Mouse (Mus musculus) heart, embryonic 10.5 days (tissue): ENCODE data around the gene Ltbp2. TPM values are rescaled to one million over a fixed set of nuclear protein-coding genes. Genes with fewer than 3 reads are reported as not detected.

ENCODE experiments used
- DNase-seq: peaks from one replicate; pipeline ENCODE4 v3.0.0-alpha.2; 2017; ENCODE audit warnings: low spot score
- H3K27ac ChIP-seq: fragments of 300-500 bp; sonication (generic); 2 replicates; pipeline ENCODE4 v1.5.1; 2016; ENCODE audit warnings: mild to moderate bottlenecking
- H3K27me3 ChIP-seq: fragments of 300-500 bp; sonication (generic); 2 replicates; pipeline ENCODE4 v1.6.1; 2016; ENCODE audit warnings: mild to moderate bottlenecking; ENCODE audit not compliant: poor library complexity, insufficient read depth, severe bottlenecking
- H3K36me3 ChIP-seq: fragments of 300-500 bp; sonication (generic); 2 replicates; pipeline ENCODE4 v1.6.1; 2016; ENCODE audit warnings: mild to moderate bottlenecking, moderate library complexity
- H3K4me1 ChIP-seq: fragments of 300-500 bp; sonication (generic); 2 replicates; pipeline ENCODE4 v1.6.1; 2016; ENCODE audit warnings: mild to moderate bottlenecking
- H3K4me3 ChIP-seq: fragments of 300-500 bp; sonication (generic); 2 replicates; pipeline ENCODE4 v1.5.1; 2016; ENCODE audit warnings: mild to moderate bottlenecking, moderate library complexity
- H3K9me3 ChIP-seq: fragments of 300-500 bp; sonication (generic); 2 replicates; pipeline ENCODE4 v1.6.1; 2016; ENCODE audit warnings: mild to moderate bottlenecking, moderate library complexity
- WGBS: fragments of 180-500 bp; shearing (Covaris S2); methylation state at CpG from one replicate; pipeline ENCODE4 v1.1.7; 2016; 5-methylcytosine and 5-hydroxymethylcytosine counted together
- polyA plus RNA-seq: library from polyadenylated mRNA; unstranded; fragments of >200 nt; fragmentation: Nextera tagmentation; extraction: Ambion mirVana; gene quantifications from 2 replicates; pipeline ENCODE4 v1.2.1, GENCODE M21; 2016

Gene Ltbp2
- polyA plus RNA-seq, 1 experiment from 2014 or later = 0.26 TPM

GRCm38 (mm10) chr12:84772726-84773441 is 103.4 kb downstream of the Ltbp2 start, which contains the start of the genes Npc2 and Isca2:
Npc2 (minus strand) TSS chr12:84773152.
Isca2 (plus strand) TSS chr12:84773251.
- peaks cover 16% of the 10 kb centered on the region; the same call in 1 of the 2 replicates for H3K36me3 ChIP-seq
- peaks cover 16% of the 10 kb centered on the region for H3K4me1 ChIP-seq
- H3K4me3 ChIP-seq = peak within 1 kb of the TSS; percentile 75
- H3K9me3 ChIP-seq = no peaks in the 10 kb centered on the region
- under 1% methylated on average over 50 of the region's 50 CpGs for WGBS
- H3K27ac ChIP-seq = peak within 1 kb of the TSS; percentile 95
- no peaks in the 10 kb centered on the region for H3K27me3 ChIP-seq
- DNase-seq = peak; percentile 99

DNA sequence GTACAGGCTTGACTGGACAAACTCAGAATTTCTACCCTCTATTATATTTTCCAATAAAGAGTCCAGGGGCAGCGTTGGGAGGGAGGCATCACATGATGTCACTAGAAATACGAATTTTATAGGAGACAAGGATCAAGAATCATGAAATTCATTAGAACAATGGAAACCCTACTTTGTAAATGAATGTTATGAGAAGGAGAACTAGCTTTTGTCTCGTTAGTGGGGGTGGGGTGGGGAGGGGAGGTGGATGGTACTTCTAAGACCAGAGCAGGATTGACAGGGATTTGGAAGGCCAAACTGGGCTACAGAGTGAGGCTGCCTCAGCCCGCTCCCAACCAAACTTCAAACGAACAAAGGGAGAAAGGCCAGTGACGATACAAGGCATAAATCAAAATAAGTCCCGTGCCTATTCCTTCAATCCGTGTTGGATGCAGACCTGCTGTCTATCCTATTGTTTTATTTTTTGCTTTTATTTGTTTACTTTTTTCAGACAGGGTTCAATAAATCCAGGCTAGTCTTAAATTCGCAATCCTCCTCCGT is 104.3 kb downstream of the Ltbp2 start:
- 6% methylated on average over 10 of the region's 10 CpGs for WGBS
- H3K36me3 ChIP-seq = peaks cover 16% of the 10 kb centered on the region; the same call in 1 of the 2 replicates

DNA sequence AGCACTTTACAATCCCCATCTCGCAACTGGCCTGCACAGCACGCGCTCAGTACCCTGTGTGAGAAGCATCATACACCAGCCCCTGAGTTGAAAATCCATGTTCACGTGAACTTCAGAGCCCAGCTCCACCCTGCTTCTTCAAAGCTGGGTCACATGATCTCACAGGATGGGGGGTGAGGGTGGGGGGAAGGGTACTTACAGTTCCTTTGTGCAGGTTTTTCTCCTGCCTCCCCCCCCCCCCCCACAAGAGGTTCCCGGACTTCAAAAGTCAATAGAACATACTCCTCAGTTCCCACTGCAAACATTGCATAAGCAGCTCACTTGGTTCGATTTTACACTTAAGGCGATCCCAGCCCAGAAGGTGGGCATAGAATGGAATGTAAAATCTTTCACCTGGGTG is 106.7 kb downstream of the Ltbp2 start:
- H3K36me3 ChIP-seq = peaks cover 16% of the 10 kb centered on the region

More for the DNA sequence above, 104.3 kb downstream of the Ltbp2 start:
- no peaks in the 10 kb centered on the region for H3K27me3 ChIP-seq
- peak overlapping the region; percentile 95 for H3K27ac ChIP-seq
- H3K4me1 ChIP-seq = peaks cover 16% of the 10 kb centered on the region
- DNase-seq = no peak
- H3K4me3 ChIP-seq = peak overlapping the region; percentile 75
- H3K9me3 ChIP-seq = no peaks in the 10 kb centered on the region

DNA sequence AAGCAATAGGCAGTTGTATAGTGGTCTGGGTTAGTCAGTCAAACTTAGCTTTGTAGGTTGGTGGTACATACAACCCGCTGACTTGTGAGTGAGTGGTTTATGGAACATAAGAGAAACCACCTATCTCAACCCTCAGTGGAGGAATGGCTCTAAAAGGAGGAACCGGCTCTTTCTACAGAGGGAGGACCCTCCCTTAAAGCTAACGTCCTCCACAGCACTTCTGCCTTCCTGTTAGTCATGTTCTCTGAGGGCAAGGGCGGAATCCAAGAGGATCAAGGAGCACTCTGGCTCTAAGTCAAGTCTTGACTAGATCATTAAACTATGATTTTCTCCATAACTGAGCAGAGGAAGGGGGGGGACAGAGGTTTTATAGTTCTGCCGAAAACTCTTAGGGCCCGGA is 108.8 kb downstream of the Ltbp2 start:
- peaks cover 15% of the 10 kb centered on the region for H3K4me1 ChIP-seq
- H3K9me3 ChIP-seq = no peaks in the 10 kb centered on the region
- 85% methylated on average over 6 of the region's 6 CpGs for WGBS
- H3K4me3 ChIP-seq = no peak overlapping the region
- DNase-seq = no peak
- peaks cover 37% of the 10 kb centered on the region for H3K36me3 ChIP-seq
- no peaks in the 10 kb centered on the region for H3K27me3 ChIP-seq
- 0 out of 2 replicates have a peak overlapping the region, but pooled peaks have one; percentile 12 for H3K27ac ChIP-seq

More for the DNA sequence above, 106.7 kb downstream of the Ltbp2 start:
- Histone ChIP-seq H3K27me3 (no peaks in the 10 kb centered on the region), H3K9me3 (no peaks in the 10 kb centered on the region), H3K4me3 (no peak overlapping the region), H3K4me1 (peaks cover 25% of the 10 kb centered on the region), H3K27ac (no peak overlapping the region)
- DNase-seq = no peak
- WGBS = 85% methylated on average over 7 of the region's 7 CpGs

GRCm38 (mm10) chr12:84766113-84766735 is 110.1 kb downstream of the Ltbp2 start:
- no peak overlapping the region for H3K4me3 ChIP-seq
- H3K27ac ChIP-seq = no peak overlapping the region
- 57% methylated on average over 5 of the region's 5 CpGs for WGBS
- H3K4me1 ChIP-seq = peaks cover 13% of the 10 kb centered on the region
- no peaks in the 10 kb centered on the region for H3K27me3 ChIP-seq
- no peaks in the 10 kb centered on the region for H3K9me3 ChIP-seq
- no peak for DNase-seq
- peaks cover 41% of the 10 kb centered on the region for H3K36me3 ChIP-seq

DNA sequence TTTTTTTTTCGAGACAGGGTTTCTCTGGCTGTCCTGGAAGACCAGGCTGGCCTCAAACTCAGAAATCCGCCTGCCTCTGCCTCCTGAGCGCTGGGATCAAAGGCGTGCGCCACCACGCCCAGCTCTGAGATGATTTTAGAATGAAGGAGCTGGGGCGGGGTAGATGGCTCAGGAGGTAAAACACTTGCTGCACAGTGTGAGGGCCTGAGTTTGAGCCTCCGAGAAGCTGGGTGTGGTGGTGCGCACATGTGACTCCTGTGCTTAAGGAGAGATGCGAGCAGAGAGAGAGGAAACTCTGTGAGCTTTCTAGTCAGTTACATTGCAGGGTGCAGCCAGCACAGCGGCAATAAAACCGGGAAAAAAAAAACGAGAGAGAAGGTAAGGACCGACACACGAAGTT is 110.8 kb downstream of the Ltbp2 start:
- 88% methylated on average over 15 of the region's 15 CpGs for WGBS

DNA sequence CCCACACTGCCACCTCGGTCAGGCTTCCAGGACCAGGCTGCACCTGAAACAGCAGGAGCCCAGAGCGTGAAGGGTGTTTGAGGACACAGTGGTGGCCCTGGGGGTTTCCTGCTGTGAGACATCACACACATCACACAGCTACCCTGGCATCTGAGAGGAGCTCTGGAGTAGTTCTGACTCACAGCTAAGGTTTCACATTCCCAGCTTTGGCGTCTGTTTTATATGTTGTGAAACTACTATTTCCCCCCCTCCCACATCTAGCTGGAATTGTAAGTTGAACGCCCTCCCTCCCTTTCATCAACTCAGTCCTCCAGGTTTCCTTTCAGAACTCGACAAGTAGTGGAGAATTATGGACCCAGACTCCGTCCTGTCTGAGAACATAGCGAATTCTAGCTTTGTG is 111.6 kb downstream of the Ltbp2 start:
- no peak overlapping the region for H3K4me3 ChIP-seq
- DNase-seq = no peak
- no peak overlapping the region for H3K27ac ChIP-seq
- peaks cover 46% of the 10 kb centered on the region for H3K36me3 ChIP-seq
- 78% methylated on average over 7 of the region's 7 CpGs for WGBS
- H3K27me3 ChIP-seq = no peaks in the 10 kb centered on the region
- H3K4me1 ChIP-seq = peaks cover 17% of the 10 kb centered on the region
- H3K9me3 ChIP-seq = no peaks in the 10 kb centered on the region

More for the DNA sequence above, 110.8 kb downstream of the Ltbp2 start:
- no peak overlapping the region for H3K27ac ChIP-seq
- H3K4me3 ChIP-seq = no peak overlapping the region
- no peaks in the 10 kb centered on the region for H3K27me3 ChIP-seq
- no peaks in the 10 kb centered on the region for H3K9me3 ChIP-seq
- H3K4me1 ChIP-seq = peaks cover 17% of the 10 kb centered on the region
- no peak for DNase-seq
- H3K36me3 ChIP-seq = peaks cover 45% of the 10 kb centered on the region

DNA sequence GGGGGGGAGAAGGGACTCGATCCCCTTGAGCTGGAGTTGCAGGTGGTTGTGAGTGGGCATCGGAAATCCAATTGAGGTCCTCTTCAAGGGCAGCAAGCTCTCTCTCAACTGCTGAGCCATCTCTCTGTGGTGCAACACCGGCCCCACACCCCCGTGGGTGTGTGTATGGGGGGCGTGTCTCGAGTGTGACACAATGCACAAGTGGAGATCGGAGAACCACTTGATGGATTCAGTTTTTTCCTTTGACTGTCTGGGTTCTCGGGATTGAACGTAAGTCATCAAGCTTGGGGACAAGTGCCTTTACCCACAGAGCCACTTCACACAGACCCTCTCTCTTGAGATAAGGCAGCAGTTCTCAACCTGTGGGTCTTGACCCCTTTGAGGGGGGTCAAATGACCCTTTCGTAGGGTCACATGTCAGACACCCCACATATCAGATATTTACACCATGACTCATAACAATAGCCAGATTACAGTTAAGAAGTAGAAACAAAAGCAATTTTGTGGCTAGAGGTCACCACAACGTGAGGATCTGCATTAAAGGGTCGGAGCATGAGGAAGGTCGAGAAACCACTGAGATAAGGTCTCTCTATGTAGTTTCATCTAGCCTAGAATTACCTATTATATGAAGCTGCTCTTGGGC is 112.6 kb downstream of the Ltbp2 start:
- H3K27ac ChIP-seq = no peak overlapping the region
- DNase-seq = no peak
- H3K9me3 ChIP-seq = no peaks in the 10 kb centered on the region
- no peaks in the 10 kb centered on the region for H3K27me3 ChIP-seq
- no peak overlapping the region for H3K4me3 ChIP-seq
- H3K36me3 ChIP-seq = peaks cover 52% of the 10 kb centered on the region
- WGBS = 55% methylated on average over 13 of the region's 13 CpGs
- peaks cover 17% of the 10 kb centered on the region for H3K4me1 ChIP-seq

- Histone ChIP-seq H3K36me3 (peaks cover 55% of the 10 kb centered on the region), H3K4me1 (peaks cover 17% of the 10 kb centered on the region), H3K27me3 (no peaks in the 10 kb centered on the region), H3K9me3 (no peaks in the 10 kb centered on the region), H3K4me3 (no peak overlapping the region), H3K27ac (no peak overlapping the region)
- 90% methylated on average over 5 of the region's 5 CpGs for WGBS
- no peak for DNase-seq
These were observed 113.8 kb downstream of the Ltbp2 start for GRCm38 (mm10) chr12:84762532-84762931.

DNA sequence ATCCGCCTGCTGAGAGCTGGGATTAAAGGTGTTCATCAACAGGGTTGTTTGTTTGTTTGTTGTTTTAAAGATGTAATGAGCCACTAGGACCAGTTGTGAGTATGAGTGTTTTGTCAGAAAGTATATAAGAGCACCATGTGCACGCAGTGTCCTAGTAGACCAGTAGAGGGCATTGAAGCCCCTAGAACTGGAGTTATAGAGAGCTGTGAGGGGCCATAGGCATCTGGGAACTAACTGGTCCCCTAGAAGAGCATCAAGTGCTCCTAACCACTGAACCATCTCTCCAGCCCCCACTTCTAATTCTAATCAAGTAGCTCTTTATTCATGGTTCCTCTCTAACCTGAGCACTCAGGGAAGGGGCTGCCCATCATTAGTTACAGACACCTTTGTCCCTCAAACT is 117.3 kb downstream of the Ltbp2 start:
- 74% methylated on average over 2 of the region's 2 CpGs for WGBS
- DNase-seq = no peak
- H3K4me3 ChIP-seq = no peak overlapping the region
- H3K36me3 ChIP-seq = peaks cover 56% of the 10 kb centered on the region
- no peaks in the 10 kb centered on the region for H3K27me3 ChIP-seq
- H3K4me1 ChIP-seq = peaks cover 13% of the 10 kb centered on the region; the same call in 1 of the 2 replicates
- H3K27ac ChIP-seq = no peak overlapping the region
- no peaks in the 10 kb centered on the region for H3K9me3 ChIP-seq

DNA sequence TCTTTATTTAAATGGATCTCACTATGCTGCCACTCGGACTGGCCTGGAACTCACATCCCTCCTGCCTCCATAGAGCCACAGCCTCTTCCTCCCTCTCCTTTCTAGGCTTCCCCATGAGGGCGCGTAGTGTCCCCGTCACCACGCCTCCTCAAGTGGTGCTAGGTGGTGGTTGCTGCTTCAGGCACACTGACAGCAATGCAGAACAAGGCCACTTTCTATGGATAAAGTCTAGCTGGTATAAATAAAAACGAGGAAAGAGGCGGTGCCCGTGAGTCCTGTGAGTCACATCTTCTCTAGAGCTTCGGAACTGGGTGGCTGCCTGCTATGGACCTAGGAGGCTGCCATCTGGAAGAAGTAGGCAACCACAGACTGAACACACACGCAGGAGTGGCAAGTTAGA is 120.3 kb downstream of the Ltbp2 start:
- H3K36me3 ChIP-seq = peaks cover 36% of the 10 kb centered on the region
- H3K9me3 ChIP-seq = no peaks in the 10 kb centered on the region
- H3K4me1 ChIP-seq = peaks cover 6% of the 10 kb centered on the region; the same call in 1 of the 2 replicates
- H3K4me3 ChIP-seq = no peak overlapping the region
- H3K27ac ChIP-seq = no peak overlapping the region
- H3K27me3 ChIP-seq = no peaks in the 10 kb centered on the region
- WGBS = 89% methylated on average over 10 of the region's 10 CpGs
- DNase-seq = no peak

GRCm38 (mm10) chr12:84755008-84755695 is 121.2 kb downstream of the Ltbp2 start:
- DNase-seq = peak; percentile 83
- H3K4me3 ChIP-seq = no peak overlapping the region
- no peak overlapping the region for H3K27ac ChIP-seq
- no peaks in the 10 kb centered on the region for H3K27me3 ChIP-seq
- 63% methylated on average over 16 of the region's 16 CpGs for WGBS
- H3K9me3 ChIP-seq = no peaks in the 10 kb centered on the region
- peaks cover 4% of the 10 kb centered on the region; the same call in 1 of the 2 replicates for H3K4me1 ChIP-seq
- H3K36me3 ChIP-seq = peaks cover 27% of the 10 kb centered on the region
